Mouse (Mus musculus) lung, postnatal 0 days (tissue): Measurements from ENCODE around the gene Rbfox2.

Experiments used
- CTCF ChIP-seq: IDR thresholded peaks from 2 replicates; pipeline ENCODE4 v1.5.1; 2016; ENCODE audit warnings: antibody characterized with exemption, mild to moderate bottlenecking
- EP300 ChIP-seq: IDR thresholded peaks from 2 replicates; pipeline ENCODE4 v1.6.1; 2016; ENCODE audit warnings: antibody characterized with exemption, mild to moderate bottlenecking, control low read depth

- TF ChIP-seq EP300 (no peak), CTCF (no peak)
These were observed 80.9 kb downstream of the Rbfox2 start for GRCm38 (mm10) chr15:77225858-77226257.
